Mouse (Mus musculus) natural killer cell, adult 2 months (primary cell): Measurements from ENCODE around the gene Mettl23.
"Not testable (repeated sequence)": the region's sequence is repeated elsewhere in the genome, so short reads cannot be mapped to it uniquely, and the experiment has no call there.

ENCODE experiments used
- DNase-seq, 2 experiments: peaks; one replicate each; pipeline ENCODE4 v3.0.0; 2022; ENCODE audit warnings: low spot score in 2 of 2

The Mettl23 gene

DNA sequence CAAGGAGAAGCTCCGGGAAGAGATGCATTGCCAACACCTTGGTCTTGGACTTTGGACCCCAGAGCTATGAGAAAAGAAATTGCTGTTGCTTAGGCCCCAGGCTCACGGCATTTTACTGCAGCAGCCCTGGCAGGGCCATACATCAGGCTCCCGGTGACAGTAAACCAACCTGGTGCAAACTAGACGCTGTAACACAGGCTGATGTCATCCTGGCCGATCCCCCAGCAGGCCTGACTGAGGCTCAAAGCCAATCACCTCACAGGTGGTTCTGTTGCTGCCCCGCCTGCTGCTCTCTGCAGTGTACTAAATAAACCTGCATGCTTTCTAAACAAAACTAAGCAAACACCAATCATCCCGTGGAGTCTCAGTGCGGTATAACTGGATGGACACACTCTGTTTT lies 24.4 kb upstream of the Mettl23 start:
- DNase-seq, result no peak

DNA sequence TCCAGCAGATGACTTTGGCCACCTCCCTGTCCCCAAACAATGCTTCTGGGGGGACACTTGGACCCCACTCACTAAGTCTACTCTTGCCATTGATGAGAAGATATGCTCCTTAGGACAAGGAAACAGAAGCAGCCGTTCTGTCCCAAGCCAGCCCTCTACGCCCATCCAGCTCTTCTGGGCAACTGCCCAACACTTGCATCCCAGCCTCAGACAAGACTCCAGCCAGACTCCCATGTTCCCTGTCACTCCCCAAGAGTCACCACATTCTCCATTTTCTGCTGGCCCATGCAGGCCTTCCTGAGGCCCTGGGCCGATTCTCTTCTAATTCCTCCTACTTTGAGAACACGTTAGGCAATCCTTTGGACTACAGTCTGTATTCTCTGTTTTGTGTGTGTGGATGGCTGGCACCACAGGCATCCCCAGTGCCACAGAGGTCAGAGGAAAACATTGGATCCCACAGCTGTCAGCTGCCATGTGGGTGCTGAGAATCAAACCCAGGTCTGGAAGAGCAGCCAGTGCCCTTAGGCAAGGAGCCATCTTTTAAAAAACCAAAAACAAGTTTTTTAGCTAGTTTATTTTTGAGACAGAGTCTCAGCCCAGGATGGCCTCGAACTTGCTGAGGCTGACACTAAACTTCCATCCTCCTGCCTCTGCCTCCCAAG lies 23.0 kb upstream of the Mettl23 start:
- no peak for DNase-seq

DNA sequence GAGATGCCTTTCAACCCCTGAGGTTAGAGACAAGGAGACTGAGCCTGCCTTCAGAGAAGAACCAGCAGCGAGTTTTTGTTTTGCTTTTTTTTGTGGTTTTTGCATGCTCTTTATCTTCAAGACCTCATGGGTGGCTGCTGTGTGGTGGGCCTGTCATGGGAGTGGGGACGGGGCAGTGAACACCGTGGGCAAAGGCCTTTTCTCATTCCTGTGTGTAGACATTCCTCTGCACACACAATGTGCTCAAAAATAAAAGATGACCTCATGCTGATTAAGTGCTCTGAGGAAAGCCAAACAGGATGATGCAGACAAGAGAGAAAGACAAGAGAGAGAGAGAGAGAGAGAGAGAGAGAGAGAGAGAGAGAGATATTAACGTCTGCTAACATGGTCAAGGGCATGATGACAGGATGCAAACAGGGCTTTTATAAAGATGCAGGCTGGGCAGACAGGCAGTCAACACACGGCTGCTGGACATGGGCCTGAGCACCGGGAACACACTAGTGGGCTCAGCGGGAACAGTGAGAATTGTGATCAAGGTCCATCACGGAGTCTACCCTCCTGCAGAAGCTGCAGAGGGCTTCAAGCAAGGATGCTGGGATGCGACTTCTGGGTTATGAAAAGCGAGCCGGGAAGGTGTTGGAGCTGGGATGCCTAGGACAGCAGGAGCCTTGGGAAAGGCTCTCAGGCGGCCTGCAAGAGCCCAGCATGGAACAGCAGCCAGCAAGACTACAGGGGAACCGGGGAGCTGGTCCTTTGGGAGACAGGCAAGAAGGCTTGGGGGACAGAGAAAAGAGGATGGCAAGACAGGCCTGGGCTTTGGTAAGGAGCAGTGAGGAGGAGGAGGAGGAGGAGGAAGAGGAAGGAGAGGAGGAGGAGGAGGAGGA lies 21.8 kb upstream of the Mettl23 start:
- no peak for DNase-seq

DNA sequence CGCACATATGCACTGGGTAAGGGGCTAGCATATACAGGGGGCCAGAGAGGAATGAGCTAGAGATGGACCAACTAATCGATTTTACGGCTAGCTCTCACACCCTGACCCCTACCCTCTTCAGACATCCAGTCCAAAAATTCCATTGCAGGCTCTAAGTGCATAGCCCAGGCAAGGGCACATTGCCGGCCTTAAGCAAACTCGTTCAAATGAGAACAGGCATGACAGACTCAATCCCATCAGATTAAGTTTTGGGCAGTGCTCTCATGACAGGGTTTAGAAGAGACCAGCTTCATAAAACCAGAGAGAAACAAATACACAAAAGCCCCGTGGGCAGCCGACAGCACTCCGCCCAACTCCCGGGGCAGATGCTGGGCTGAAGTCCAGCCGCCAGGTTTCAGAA lies 20.9 kb upstream of the Mettl23 start:
- no peak for DNase-seq

DNA sequence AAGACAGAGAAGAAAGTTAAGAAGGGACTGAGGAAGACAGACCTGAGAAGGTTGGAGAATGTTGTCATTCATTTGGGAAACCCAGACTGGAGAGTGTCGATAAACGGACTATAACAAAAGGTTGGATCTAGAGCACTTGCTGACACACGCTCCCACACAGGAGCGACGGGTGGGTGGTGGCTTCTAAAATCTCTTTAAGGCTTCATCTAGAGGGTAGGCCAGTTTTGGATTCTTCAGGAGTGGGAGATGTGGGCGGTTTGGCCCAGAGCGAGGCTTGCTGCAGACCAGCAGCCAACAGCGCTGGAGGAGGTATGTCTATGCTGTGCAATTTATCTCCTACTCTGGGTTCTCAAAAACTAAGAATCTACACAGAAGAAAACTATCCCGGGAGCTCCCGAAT lies 20.5 kb upstream of the Mettl23 start:
- no peak for DNase-seq

DNA sequence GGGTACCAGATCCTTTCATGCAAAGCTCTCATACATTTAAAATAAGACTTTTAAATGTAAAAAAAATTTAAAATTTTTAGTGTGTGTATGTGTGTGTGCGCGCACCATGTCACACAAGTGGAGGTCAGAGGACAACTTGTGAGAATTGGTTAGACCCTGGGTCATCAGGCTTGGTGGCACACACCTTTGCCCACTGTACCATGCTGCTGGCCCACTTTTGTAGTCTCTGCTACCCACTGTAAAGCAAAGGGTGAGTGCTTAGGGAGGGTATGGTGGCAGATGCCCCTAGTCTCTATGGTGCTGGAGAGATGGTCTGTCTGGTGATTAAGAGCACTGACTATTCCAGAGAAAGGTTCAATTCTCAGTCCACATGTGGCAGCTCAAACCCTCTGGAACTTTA lies 19.8 kb upstream of the Mettl23 start:
- no peak for DNase-seq

DNA sequence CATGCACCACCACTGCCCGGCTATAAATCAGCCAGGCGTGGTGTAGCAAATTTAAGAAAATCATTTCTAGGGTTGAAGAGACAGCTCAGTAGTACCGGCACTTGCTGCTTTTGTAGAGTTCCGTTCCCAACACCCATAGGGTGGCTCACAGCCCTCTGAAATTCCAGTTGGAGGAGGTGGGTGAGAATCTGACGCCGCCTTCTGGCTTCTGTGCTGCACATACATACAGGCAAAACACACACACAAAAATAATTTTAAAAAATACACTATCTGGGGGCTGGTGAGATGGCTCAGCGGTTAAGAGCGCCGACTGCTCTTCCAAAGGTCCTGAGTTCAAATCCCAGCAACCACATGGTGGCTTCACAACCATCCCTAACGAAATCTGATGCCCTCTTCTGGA lies 19.2 kb upstream of the Mettl23 start:
- not testable (repeated sequence) for DNase-seq

DNA sequence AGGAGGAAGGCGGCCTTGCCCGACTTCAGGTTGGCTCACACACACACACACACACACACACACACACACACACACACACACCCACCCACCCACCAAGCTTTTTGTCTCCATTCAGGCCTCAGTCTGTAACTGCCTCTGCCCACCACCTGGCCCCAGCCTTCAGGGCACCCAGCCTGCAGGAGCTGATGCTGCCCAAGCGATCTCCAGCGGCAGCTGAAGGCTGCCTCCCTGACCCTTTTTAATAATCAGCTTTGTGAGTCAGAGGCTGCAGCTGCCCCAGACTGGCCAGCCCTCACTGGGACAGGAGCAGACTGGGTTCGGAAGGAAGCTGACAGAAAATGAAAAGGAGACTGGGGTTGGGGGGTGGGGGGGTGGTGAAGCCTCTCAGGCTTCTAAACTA lies 17.8 kb upstream of the Mettl23 start:
- no peak for DNase-seq

DNA sequence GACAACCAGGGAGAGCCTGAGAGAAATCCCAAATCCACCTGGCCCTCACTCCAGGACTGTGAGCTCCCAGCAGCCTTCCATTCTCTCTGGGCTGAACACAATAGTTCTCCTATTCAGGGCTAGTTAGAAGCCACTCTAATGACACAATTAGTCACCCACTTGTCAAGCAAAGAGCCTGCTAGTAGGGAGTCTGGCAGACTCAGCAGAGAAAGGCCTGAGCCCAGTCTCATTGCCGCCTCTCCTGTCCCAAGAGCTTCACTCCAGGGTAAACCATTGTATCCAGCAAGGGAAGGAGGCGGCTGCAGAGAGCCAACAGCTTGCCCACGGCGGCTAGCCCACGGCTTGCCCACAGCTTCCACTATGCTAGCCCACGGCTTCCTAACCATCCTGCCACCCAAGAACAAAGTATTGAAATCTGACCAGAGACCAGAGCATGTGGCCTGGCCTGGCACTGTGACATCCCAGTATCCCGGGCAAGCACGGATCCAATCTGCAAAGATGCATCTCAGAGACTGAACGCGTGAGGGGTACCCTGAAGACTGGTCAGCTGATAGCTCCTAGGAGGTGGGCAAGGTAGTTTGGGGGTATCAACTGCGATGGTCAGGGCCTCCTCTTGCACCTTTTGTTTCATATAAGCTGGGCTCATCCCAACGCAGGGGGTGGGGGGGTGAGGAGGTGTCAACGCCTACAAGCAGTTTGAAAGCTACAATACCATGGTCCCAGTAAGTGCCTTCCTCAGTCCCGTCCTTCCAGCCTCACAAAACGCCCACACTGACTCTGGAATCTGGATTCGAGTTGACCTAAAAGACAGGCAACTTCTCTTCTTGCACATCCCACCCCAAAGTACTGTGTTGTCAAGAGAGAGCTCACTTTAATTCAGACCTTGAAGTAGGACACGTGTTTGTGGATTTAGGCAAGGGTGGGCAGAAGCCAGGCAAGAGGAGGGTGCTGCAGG lies 16.3 kb upstream of the Mettl23 start:
- DNase-seq, result no peak

DNA sequence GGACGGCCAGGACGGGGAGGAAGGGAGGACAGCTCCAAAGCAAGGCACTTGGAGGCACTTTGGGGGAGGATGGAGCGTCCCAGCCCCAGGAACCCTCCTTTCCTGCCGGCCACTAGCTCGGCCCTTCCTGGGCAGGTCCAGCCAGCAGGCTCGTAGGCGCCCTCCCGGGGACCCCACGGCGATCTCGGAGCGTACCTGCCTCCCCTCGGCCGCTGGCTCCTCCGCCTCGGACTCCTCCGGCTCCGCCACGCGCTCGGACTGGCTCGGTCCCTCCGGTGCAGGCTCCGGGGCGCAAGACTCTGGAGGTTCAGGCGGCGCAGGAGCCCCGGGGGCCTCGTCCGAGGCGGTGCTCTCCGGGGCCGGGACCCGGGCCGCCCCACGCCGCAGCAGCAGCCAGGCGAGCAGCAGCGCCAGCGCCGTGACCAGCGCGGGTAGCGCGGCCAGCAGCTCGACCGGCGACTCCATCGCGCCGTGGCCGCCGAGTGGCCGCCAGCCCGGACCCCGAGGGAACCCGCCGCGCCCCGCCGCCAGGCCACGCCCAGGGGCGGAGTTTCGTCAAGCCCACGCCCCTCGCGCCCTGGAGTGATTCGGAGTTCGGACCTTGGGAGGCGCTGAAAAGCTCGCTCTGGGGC lies 15.4 kb upstream of the Mettl23 start, which contains the start of gene Mxra7:
Gene Mxra7 (minus strand): TSS at position 513 of the 632 bp plus-strand sequence.
- DNase-seq, result peak; percentile 41 to 50

DNA sequence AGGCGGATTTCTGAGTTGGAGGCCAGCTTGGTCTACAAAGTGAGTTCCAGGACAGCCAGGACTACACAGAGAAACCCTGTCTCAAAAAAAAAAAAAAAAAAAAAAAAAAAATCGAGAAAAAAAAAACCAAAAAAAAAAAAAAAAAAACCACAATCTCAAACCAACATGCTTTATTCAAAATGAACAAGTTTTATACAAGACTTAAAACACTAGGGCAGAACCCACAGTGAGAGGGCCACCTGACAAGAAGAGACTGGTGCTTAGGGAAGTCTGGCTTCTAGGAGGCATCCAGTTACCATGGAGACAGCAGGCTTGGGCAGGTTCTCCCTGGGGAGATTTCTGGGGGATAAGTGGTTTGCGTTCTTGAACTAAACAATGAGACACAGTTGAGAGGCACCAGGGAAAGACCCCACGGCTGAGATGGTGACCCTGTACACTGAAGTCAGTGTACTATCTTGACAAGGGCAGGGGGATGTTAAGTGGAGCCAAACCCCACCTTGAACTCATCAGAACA lies 10.8 kb upstream of the Mettl23 start:
- no peak for DNase-seq

DNA sequence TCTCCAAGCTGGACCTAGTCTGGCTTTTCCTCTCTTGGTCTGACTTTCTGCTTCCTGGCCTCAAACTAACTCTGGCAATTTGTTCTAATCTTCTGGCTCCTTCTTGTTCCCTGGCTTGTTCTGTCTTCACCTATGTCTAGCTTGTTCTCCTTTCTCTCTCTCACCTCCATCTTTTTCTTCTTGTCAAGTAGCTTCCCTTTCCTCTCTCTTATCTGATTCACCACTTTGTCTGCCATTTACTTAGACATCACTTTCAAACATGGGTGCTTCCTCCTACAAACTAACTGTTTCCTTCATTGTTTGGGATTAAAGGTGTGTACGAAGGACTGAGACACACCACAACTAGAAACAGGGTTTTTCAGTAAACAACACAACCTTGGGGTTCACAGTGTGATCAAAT lies 8.1 kb upstream of the Mettl23 start:
- DNase-seq, result no peak

DNA sequence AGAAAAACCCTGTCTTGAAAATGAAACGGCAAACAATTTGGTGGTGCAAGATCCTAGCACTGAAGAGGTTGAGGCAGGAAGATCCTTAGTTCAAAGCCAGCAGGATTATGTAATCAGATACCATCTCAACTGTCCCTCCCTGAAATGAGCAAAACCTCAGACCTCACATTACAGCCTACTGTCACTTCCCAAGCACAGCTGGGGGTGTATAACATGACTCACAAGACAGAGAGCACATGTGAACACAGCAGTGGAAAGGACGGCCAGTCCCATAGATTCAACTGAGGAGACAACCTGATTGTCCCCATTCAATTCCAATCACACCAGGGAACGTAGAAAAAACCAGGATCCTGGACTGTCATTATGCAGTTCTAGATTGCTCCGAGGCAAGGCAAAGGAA lies 6.8 kb upstream of the Mettl23 start:
- DNase-seq, result no peak

DNA sequence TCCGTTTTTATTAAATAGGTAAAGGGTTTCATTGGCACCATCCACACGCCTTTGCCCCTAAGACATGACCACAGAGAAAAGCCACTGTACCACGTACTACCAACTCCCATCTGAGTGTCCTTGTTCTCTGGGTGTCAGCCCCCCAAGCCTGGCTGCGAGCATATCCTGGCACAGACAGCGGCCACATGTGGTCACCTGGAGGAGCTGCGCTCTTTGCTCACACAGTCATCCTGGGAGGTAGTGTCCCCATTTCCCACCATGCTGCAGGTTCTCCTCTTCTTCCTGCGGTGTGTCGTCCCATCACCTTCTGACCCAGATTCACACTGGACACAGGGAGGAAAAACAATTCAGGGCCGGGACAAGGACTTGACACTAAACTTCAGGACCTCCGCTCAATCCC lies 5.6 kb upstream of the Mettl23 start:
- DNase-seq, result no peak

DNA sequence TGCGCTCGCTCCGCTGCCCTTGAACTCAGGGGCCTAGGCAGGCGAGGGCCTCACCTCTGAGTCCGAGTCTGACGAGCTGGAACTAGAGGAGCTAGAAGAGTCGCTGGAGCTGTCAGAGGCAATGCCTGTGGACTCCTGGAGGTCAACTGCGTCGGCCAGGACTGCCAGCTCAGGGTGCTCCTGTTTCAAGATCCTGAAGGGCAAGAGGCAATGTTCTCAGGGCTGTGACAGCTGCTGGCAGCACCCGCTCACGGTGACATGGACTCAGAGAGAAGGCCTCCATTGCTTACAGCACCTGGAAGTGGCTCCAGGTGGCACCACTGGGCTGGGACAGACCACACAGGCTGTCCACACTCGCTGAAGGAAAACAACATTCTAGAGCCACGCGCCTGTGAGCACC lies 4.1 kb upstream of the Mettl23 start:
- no peak for DNase-seq

DNA sequence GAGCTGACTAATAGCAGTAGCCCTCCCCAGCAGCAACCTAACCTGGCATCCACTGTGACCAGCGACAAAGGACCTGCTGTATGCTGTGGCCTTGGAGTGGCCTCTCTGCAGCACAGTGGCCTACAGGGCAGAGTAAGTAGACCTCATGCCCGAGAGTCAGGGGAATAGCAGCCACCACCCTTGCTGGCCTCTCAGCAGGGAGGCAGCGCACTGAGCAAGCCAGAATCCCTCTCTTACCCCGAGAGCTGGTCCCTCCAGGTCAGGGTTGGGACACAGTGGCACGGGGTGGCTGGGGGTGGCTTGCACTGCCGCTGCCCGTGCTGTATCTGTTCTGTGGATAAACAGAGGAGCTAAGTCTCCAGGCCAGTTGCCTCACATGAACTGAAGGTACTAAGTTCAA lies 3.5 kb upstream of the Mettl23 start:
- DNase-seq, result no peak

DNA sequence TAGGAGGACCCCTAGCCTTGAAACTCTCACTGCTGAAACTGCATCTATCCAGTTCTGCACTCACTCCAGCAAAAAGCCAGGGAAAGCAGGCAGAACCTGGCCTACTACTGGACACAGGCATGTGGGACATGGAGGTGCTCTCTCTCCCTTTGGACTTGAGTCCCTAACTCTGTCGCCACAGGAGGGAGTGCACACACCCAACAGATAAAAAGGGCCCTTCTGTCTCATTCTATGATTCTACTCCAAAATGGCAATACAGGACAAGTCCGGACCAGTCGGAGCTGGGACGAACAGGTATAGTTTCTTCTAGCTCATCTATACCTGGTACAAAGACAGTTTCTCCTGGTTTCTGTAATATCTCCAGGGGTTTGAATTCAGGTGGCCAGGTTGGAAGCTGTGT lies 2.3 kb upstream of the Mettl23 start:
- DNase-seq, result no peak

DNA sequence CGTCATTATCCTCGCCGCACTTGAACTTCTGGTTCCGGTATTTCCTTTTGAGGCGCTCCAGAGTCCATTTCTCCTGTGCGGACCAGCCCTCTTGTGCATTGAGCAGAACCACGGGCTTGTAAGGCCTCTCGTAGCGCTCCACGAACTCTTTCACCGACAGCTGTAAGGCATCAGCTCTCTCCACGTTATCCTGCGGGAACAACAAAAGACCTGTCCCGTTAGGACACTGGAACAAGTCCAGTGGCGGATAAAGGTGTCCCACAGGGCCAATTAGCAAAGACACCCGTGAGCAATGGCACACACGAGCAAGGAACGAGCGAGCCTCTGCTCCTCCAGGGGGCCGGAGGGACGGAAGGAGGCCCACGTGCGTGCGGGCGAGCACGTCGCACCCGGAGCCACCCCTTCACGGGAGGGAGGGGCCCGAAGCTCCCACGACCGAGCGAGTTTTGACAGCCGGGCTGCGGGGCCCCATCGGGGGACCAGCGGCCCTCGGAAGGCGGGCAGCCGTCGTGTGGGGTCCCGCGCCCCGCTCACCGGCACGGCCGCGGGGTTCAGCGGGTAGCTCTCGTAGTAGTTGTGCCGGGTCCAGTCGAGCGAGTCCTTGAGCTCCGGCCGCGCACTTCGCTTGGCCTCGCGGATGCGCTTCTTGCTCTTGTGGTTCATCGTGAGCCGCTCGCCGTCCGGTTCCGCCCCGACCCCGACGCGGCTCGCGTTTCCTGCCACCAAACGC lies 382 bp upstream of the Mettl23 start:
- peak; percentile 62 to 66 for DNase-seq

DNA sequence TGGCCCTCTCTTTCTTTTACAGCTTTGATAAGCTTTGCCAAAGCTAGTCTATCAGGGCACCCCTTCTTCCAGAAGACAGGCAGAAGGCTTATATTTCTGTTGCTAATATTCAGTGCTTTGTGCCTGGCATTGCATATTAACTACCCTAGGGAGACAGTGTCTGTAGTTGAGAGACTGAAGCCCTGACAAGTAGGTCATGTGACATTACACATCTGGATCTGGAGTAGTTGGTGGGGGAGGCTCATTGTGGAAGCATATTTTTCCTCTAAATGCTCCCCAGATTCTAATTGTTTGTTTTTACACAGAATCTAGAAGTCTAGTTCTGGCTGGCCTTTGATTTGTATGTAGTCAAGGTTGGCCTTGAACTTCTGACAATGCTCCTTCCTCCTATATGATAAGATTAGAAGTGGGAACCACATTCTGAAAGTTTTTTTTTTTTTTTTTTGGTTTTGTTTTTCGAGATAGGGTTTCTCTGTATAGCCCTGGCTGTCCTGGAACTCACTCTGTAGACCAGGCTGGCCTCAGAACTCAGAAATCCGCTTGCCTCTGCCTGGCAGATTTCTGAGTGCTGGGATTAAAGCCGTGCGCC lies 3.6 kb downstream of the Mettl23 start:
- DNase-seq, result no peak
